Mouse (Mus musculus) skeletal muscle tissue, adult 2 months (tissue): ENCODE results near the gene Cab39.

Experiments
- DNase-seq: peaks from one replicate; pipeline ENCODE4 v3.0.0-alpha.2; 2012; ENCODE audit warnings: low read depth, low spot score

Cab39 gene

GRCm38 (mm10) chr1:85793208-85794105 is at the start of gene Cab39:
TSS of gene Cab39 (plus strand) at chr1:85793441.
- peak; percentile 85 for DNase-seq

GRCm38 (mm10) chr1:85744539-85744938 is 48.7 kb upstream of the Cab39 start:
- no peak for DNase-seq

GRCm38 (mm10) chr1:85746511-85746910 is 46.7 kb upstream of the Cab39 start:
- DNase-seq = no peak

- no peak for DNase-seq
These were observed 43.4 kb upstream of the Cab39 start for GRCm38 (mm10) chr1:85749829-85750228.

- no peak for DNase-seq
These were observed 42.6 kb upstream of the Cab39 start for GRCm38 (mm10) chr1:85750650-85751049.

- DNase-seq = peak; percentile 81
These were observed 41.7 kb upstream of the Cab39 start for GRCm38 (mm10) chr1:85751494-85751893.

- no peak for DNase-seq
These were observed 41.1 kb upstream of the Cab39 start for GRCm38 (mm10) chr1:85751932-85752680.

GRCm38 (mm10) chr1:85757531-85758230 is 35.6 kb upstream of the Cab39 start:
- DNase-seq = peak; percentile 82

- peak; percentile 84 for DNase-seq
These were observed 34.8 kb upstream of the Cab39 start for GRCm38 (mm10) chr1:85758231-85758968.

GRCm38 (mm10) chr1:85758969-85759293 is 34.3 kb upstream of the Cab39 start:
- no peak for DNase-seq

- DNase-seq = no peak
These were observed 31.6 kb upstream of the Cab39 start for GRCm38 (mm10) chr1:85761665-85762064.

GRCm38 (mm10) chr1:85763386-85763785 is 29.9 kb upstream of the Cab39 start:
- no peak for DNase-seq

- DNase-seq = no peak
These were observed 28.9 kb upstream of the Cab39 start for GRCm38 (mm10) chr1:85764291-85764690.

GRCm38 (mm10) chr1:85766120-85766519 is 27.1 kb upstream of the Cab39 start:
- no peak for DNase-seq

- no peak for DNase-seq
These were observed 25.5 kb upstream of the Cab39 start for GRCm38 (mm10) chr1:85767754-85768153.

- no peak for DNase-seq
These were observed 21.3 kb upstream of the Cab39 start for GRCm38 (mm10) chr1:85771976-85772375.

GRCm38 (mm10) chr1:85775136-85775535 is 18.1 kb upstream of the Cab39 start:
- no peak for DNase-seq

- DNase-seq = no peak
These were observed 17.1 kb upstream of the Cab39 start for GRCm38 (mm10) chr1:85776154-85776553.

GRCm38 (mm10) chr1:85778436-85778835 is 14.8 kb upstream of the Cab39 start, which contains the start of gene A630001G21Rik:
TSS of gene A630001G21Rik (minus strand) at chr1:85778643.
- no peak for DNase-seq

GRCm38 (mm10) chr1:85779012-85779411 is 14.2 kb upstream of the Cab39 start:
- no peak for DNase-seq

- DNase-seq = no peak
These were observed 13.6 kb upstream of the Cab39 start for GRCm38 (mm10) chr1:85779428-85780180.
